Mouse (Mus musculus) macrophage (primary cell): ENCODE results near the gene Cchcr1. TPM values are rescaled to one million over a fixed set of nuclear protein-coding genes. Genes with fewer than 3 reads are reported as not detected.

Source experiments
- H3K27ac ChIP-seq: fragments of 350-480 bp; formaldehyde crosslinking; 2 replicates; pipeline ENCODE4 v1.9.0; 2021
- H3K36me3 ChIP-seq: fragments of 350-480 bp; formaldehyde crosslinking; 2 replicates; pipeline ENCODE4 v1.9.0; 2021; ENCODE audit errors: inconsistent target
- H3K4me3 ChIP-seq: fragments of 350-480 bp; formaldehyde crosslinking; 2 replicates; pipeline ENCODE4 v1.9.0; 2021; ENCODE audit errors: inconsistent target
- H3K79me2 ChIP-seq: fragments of 350-480 bp; formaldehyde crosslinking; 2 replicates; pipeline ENCODE4 v1.9.0; 2021; ENCODE audit errors: inconsistent target
- WGBS: methylation state at CpG from one replicate; pipeline ENCODE4 v1.1.7; 2026; ENCODE audit warnings: inconsistent platforms; ENCODE audit not compliant: missing documents; 5-methylcytosine and 5-hydroxymethylcytosine counted together
- polyA plus RNA-seq: library from polyadenylated mRNA; stranded (reverse); fragments of 250-400 nt; gene quantifications from 3 replicates; pipeline ENCODE4 v1.2.4, GENCODE M21; 2018; ENCODE audit warnings: inconsistent platforms

Cchcr1 gene
- polyA plus RNA-seq, 1 experiment from 2014 or later: 1.3 TPM

- no peak overlapping the region for H3K27ac ChIP-seq
- no peak overlapping the region for H3K4me3 ChIP-seq
- 89% methylated on average over 1 of the region's 1 CpGs for WGBS
- no peaks in the 10 kb centered on the region for H3K36me3 ChIP-seq
- no peaks in the 10 kb centered on the region for H3K79me2 ChIP-seq
Observed at GRCm38 (mm10) chr17:35538476-35538875, 21.6 kb downstream of the Cchcr1 start.

GRCm38 (mm10) chr17:35539540-35539939 lies 22.6 kb downstream of the Cchcr1 start:
- Histone ChIP-seq H3K36me3 (no peaks in the 10 kb centered on the region), H3K4me3 (no peak overlapping the region), H3K27ac (no peak overlapping the region), H3K79me2 (no peaks in the 10 kb centered on the region)
- WGBS: 63% methylated on average over 10 of the region's 10 CpGs

- 76% methylated on average over 15 of the region's 15 CpGs for WGBS
- no peaks in the 10 kb centered on the region for H3K79me2 ChIP-seq
- H3K36me3 ChIP-seq: no peaks in the 10 kb centered on the region
Observed at GRCm38 (mm10) chr17:35542761-35543411, 26.0 kb downstream of the Cchcr1 start.

GRCm38 (mm10) chr17:35543412-35543861 lies 26.5 kb downstream of the Cchcr1 start:
- Histone ChIP-seq H3K4me3 (no peak overlapping the region), H3K36me3 (no peaks in the 10 kb centered on the region), H3K27ac (no peak overlapping the region), H3K79me2 (no peaks in the 10 kb centered on the region)
- WGBS: 61% methylated on average over 14 of the region's 14 CpGs

More at GRCm38 (mm10) chr17:35542761-35543411, 26.0 kb downstream of the Cchcr1 start:
- Histone ChIP-seq H3K4me3 (no peak overlapping the region), H3K27ac (no peak overlapping the region)

- Histone ChIP-seq H3K27ac (no peak overlapping the region), H3K4me3 (no peak overlapping the region), H3K36me3 (no peaks in the 10 kb centered on the region), H3K79me2 (no peaks in the 10 kb centered on the region)
- WGBS: 46% methylated on average over 6 of the region's 6 CpGs
Observed at GRCm38 (mm10) chr17:35544001-35544400, 27.1 kb downstream of the Cchcr1 start.

- 45% methylated on average over 6 of the region's 6 CpGs for WGBS
Observed at GRCm38 (mm10) chr17:35544680-35545079, 27.8 kb downstream of the Cchcr1 start.

GRCm38 (mm10) chr17:35547465-35547864 lies 30.6 kb downstream of the Cchcr1 start:
- no peaks in the 10 kb centered on the region for H3K36me3 ChIP-seq
- H3K27ac ChIP-seq: no peak overlapping the region
- H3K4me3 ChIP-seq: no peak overlapping the region
- no CpG with 5 or more reads among the region's 2 CpGs for WGBS
- no peaks in the 10 kb centered on the region for H3K79me2 ChIP-seq

More at GRCm38 (mm10) chr17:35544680-35545079, 27.8 kb downstream of the Cchcr1 start:
- no peaks in the 10 kb centered on the region for H3K79me2 ChIP-seq
- no peak overlapping the region for H3K27ac ChIP-seq
- H3K4me3 ChIP-seq: no peak overlapping the region
- H3K36me3 ChIP-seq: no peaks in the 10 kb centered on the region

GRCm38 (mm10) chr17:35548636-35549035 lies 31.7 kb downstream of the Cchcr1 start:
- Histone ChIP-seq H3K79me2 (no peaks in the 10 kb centered on the region), H3K4me3 (no peak overlapping the region), H3K36me3 (no peaks in the 10 kb centered on the region), H3K27ac (no peak overlapping the region)
- WGBS: 27% methylated on average over 5 of the region's 5 CpGs

GRCm38 (mm10) chr17:35549437-35550142 lies 32.7 kb downstream of the Cchcr1 start:
- no peak overlapping the region for H3K27ac ChIP-seq

GRCm38 (mm10) chr17:35550143-35550494 lies 33.2 kb downstream of the Cchcr1 start:
- WGBS: 92% methylated on average over 4 of the region's 4 CpGs
- no peak overlapping the region for H3K27ac ChIP-seq
- no peak overlapping the region for H3K4me3 ChIP-seq
- no peaks in the 10 kb centered on the region for H3K79me2 ChIP-seq
- H3K36me3 ChIP-seq: no peaks in the 10 kb centered on the region

More at GRCm38 (mm10) chr17:35549437-35550142, 32.7 kb downstream of the Cchcr1 start:
- H3K4me3 ChIP-seq: no peak overlapping the region
- no peaks in the 10 kb centered on the region for H3K79me2 ChIP-seq
- H3K36me3 ChIP-seq: no peaks in the 10 kb centered on the region
- WGBS: 69% methylated on average over 15 of the region's 15 CpGs

- WGBS: 66% methylated on average over 8 of the region's 8 CpGs
Observed at GRCm38 (mm10) chr17:35550871-35551270, 34.0 kb downstream of the Cchcr1 start.

GRCm38 (mm10) chr17:35551881-35552414 lies 35.0 kb downstream of the Cchcr1 start, which contains the start of gene Cdsn:
Gene Cdsn (plus strand): TSS chr17:35552128.
- H3K79me2 ChIP-seq: no peaks in the 10 kb centered on the region
- H3K36me3 ChIP-seq: no peaks in the 10 kb centered on the region
- H3K27ac ChIP-seq: no peak within 1 kb of the TSS
- H3K4me3 ChIP-seq: no peak within 1 kb of the TSS
- 86% methylated on average over 10 of the region's 10 CpGs for WGBS

More at GRCm38 (mm10) chr17:35550871-35551270, 34.0 kb downstream of the Cchcr1 start:
- Histone ChIP-seq H3K79me2 (no peaks in the 10 kb centered on the region), H3K4me3 (no peak overlapping the region), H3K27ac (no peak overlapping the region), H3K36me3 (no peaks in the 10 kb centered on the region)

- H3K79me2 ChIP-seq: no peaks in the 10 kb centered on the region
- WGBS: 84% methylated on average over 5 of the region's 5 CpGs
Observed at GRCm38 (mm10) chr17:35554321-35554720, 37.4 kb downstream of the Cchcr1 start.

GRCm38 (mm10) chr17:35554761-35555397 lies 38.0 kb downstream of the Cchcr1 start:
- Histone ChIP-seq H3K4me3 (no peak overlapping the region), H3K27ac (no peak overlapping the region), H3K79me2 (no peaks in the 10 kb centered on the region), H3K36me3 (no peaks in the 10 kb centered on the region)
- WGBS: 94% methylated on average over 14 of the region's 18 CpGs

More at GRCm38 (mm10) chr17:35554321-35554720, 37.4 kb downstream of the Cchcr1 start:
- Histone ChIP-seq H3K36me3 (no peaks in the 10 kb centered on the region), H3K27ac (no peak overlapping the region), H3K4me3 (no peak overlapping the region)
